Mouse (Mus musculus) cerebellum, adult 9-10 months (tissue): ENCODE measurements around the gene Gm10256.
"Not testable (repeated sequence)": the region's sequence is repeated elsewhere in the genome, so short reads cannot be mapped to it uniquely, and the experiment has no call there.

Source experiments
- DNase-seq: peaks from one replicate; pipeline ENCODE4 v3.0.0; 2022

The Gm10256 gene

DNA sequence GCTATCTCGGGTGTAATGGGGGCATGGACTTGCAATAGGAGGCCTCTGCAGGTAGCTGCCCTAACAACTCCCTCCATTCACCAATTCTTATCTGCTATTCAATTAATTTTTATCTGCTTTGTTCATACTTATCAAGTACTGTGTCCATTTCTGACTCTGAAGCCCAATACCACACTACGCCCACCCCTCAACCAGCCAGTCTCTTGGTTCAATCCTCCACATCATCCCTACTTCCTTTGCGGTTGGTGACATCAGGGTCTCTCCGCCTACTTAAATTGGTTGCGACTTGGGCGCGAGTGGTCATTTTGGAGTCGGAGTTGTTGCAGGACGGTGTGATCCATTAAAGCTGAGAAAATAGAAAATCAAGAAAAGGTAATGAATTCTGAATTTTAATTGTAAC lies at the start of gene Gm10256, which contains the start of gene Rbmy:
Gene Gm10256 (plus strand): TSS at position 320 of the 400 bp plus-strand sequence.
Gene Rbmy (plus strand): TSS at position 301 of the 400 bp plus-strand sequence.
- not testable (repeated sequence) for DNase-seq

GRCm38 (mm10) chrY:2796105-2796504 lies 34.4 kb upstream of the Gm10256 start, which contains the start of gene Gm4064:
Gene Gm4064, minus strand, starts transcription at chrY:2796205.
- not testable (repeated sequence) for DNase-seq

DNA sequence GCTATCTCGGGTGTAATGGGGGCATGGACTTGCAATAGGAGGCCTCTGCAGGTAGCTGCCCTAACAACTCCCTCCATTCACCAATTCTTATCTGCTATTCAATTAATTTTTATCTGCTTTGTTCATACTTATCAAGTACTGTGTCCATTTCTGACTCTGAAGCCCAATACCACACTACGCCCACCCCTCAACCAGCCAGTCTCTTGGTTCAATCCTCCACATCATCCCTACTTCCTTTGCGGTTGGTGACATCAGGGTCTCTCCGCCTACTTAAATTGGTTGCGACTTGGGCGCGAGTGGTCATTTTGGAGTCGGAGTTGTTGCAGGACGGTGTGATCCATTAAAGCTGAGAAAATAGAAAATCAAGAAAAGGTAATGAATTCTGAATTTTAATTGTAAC lies 70.2 kb downstream of the Gm10256 start, which contains the start of gene Gm10352:
Gene Gm10352 (plus strand): TSS at position 301 of the 400 bp plus-strand sequence.
- DNase-seq = not testable (repeated sequence)
